Mouse (Mus musculus): ENCODE results near the gene Gm28035. TPM values are rescaled to one million over a fixed set of nuclear protein-coding genes. Genes with fewer than 3 reads are reported as not detected.
A peak's percentile ranks its signal among the peaks of the same experiment; 100 is the strongest.

The Gm28035 gene
- polyA plus RNA-seq (2012; rRNA removed), result 8.5 and 8.6 TPM in 2 replicates

GRCm38 (mm10) chr2:30240267-30240666 lies at the start of gene Gm28035:
Gene Gm28035 (plus strand): TSS chr2:30240567.
- TF ChIP-seq POLR2A (IDR thresholded peaks at IDR 0.05; ENCODE audit: borderline replicate concordance, insufficient read depth, low read length) (no peak), CTCF (IDR thresholded peaks at IDR 0.05; ENCODE audit: borderline replicate concordance, insufficient read depth, low read depth, low read length) (no peak)
- Histone ChIP-seq H3K4me3 (replicated peaks; ENCODE audit: insufficient read depth, low read depth, low read length) (peak within 1 kb of the TSS; percentile 32), H3K27ac (ENCODE audit: insufficient read depth, low read length) (peak within 1 kb of the TSS; percentile 55; the same call in 1 of the 2 replicates), H3K4me1 (ENCODE audit: control insufficient read depth, insufficient read depth, low read length) (peaks cover 50% of the 10 kb centered on the region), H3K27me3 (ENCODE audit: control insufficient read depth, insufficient read depth, low read length) (no peaks in the 10 kb centered on the region)
- WGBS, result 87% methylated on average over 2 of the region's 2 CpGs
- no peak for DNase-seq

GRCm38 (mm10) chr2:30191790-30192580 lies 48.4 kb upstream of the Gm28035 start:
- H3K27me3 ChIP-seq (ENCODE audit: control insufficient read depth, insufficient read depth, low read length), result no peaks in the 10 kb centered on the region
- H3K27ac ChIP-seq (ENCODE audit: insufficient read depth, low read length), result no peak overlapping the region
- no peak for DNase-seq
- H3K4me1 ChIP-seq (ENCODE audit: control insufficient read depth, insufficient read depth, low read length), result no peaks in the 10 kb centered on the region
- WGBS, result 79% methylated on average over 12 of the region's 12 CpGs
- H3K4me3 ChIP-seq (replicated peaks; ENCODE audit: insufficient read depth, low read depth, low read length), result no peak overlapping the region
- TF ChIP-seq POLR2A (IDR thresholded peaks at IDR 0.05; ENCODE audit: borderline replicate concordance, insufficient read depth, low read length) (no peak), CTCF (IDR thresholded peaks at IDR 0.05; ENCODE audit: borderline replicate concordance, insufficient read depth, low read depth, low read length) (no peak)

GRCm38 (mm10) chr2:30194656-30195055 lies 45.7 kb upstream of the Gm28035 start:
- Histone ChIP-seq H3K27me3 (ENCODE audit: control insufficient read depth, insufficient read depth, low read length) (no peaks in the 10 kb centered on the region), H3K4me1 (ENCODE audit: control insufficient read depth, insufficient read depth, low read length) (no peaks in the 10 kb centered on the region), H3K4me3 (replicated peaks; ENCODE audit: insufficient read depth, low read depth, low read length) (no peak overlapping the region), H3K27ac (ENCODE audit: insufficient read depth, low read length) (no peak overlapping the region)
- TF ChIP-seq POLR2A (IDR thresholded peaks at IDR 0.05; ENCODE audit: borderline replicate concordance, insufficient read depth, low read length), result no peak
- no peak for TF ChIP-seq CTCF (IDR thresholded peaks at IDR 0.05; ENCODE audit: borderline replicate concordance, insufficient read depth, low read depth, low read length)
- no peak for DNase-seq
- WGBS, result 53% methylated on average over 3 of the region's 3 CpGs

- TF ChIP-seq CTCF (IDR thresholded peaks at IDR 0.05; ENCODE audit: borderline replicate concordance, insufficient read depth, low read depth, low read length), result no peak
- TF ChIP-seq POLR2A (IDR thresholded peaks at IDR 0.05; ENCODE audit: borderline replicate concordance, insufficient read depth, low read length), result no peak
- WGBS, result 53% methylated on average over 4 of the region's 4 CpGs
- H3K27ac ChIP-seq (ENCODE audit: insufficient read depth, low read length), result no peak overlapping the region
- H3K27me3 ChIP-seq (ENCODE audit: control insufficient read depth, insufficient read depth, low read length), result no peaks in the 10 kb centered on the region
- H3K4me1 ChIP-seq (ENCODE audit: control insufficient read depth, insufficient read depth, low read length), result no peaks in the 10 kb centered on the region
- H3K4me3 ChIP-seq (replicated peaks; ENCODE audit: insufficient read depth, low read depth, low read length), result no peak overlapping the region
- no peak for DNase-seq
Measured at GRCm38 (mm10) chr2:30198021-30198420, 42.3 kb upstream of the Gm28035 start.

- TF ChIP-seq CTCF (IDR thresholded peaks at IDR 0.05; ENCODE audit: borderline replicate concordance, insufficient read depth, low read depth, low read length), result no peak
- no peak for TF ChIP-seq POLR2A (IDR thresholded peaks at IDR 0.05; ENCODE audit: borderline replicate concordance, insufficient read depth, low read length)
- WGBS, result 87% methylated on average over 1 of the region's 1 CpGs
- Histone ChIP-seq H3K27ac (ENCODE audit: insufficient read depth, low read length) (no peak overlapping the region), H3K4me1 (ENCODE audit: control insufficient read depth, insufficient read depth, low read length) (peaks cover 5% of the 10 kb centered on the region; the same call in 1 of the 2 replicates), H3K27me3 (ENCODE audit: control insufficient read depth, insufficient read depth, low read length) (no peaks in the 10 kb centered on the region), H3K4me3 (replicated peaks; ENCODE audit: insufficient read depth, low read depth, low read length) (no peak overlapping the region)
- no peak for DNase-seq
Measured at GRCm38 (mm10) chr2:30199984-30200383, 40.4 kb upstream of the Gm28035 start.

- H3K4me3 ChIP-seq (replicated peaks; ENCODE audit: insufficient read depth, low read depth, low read length), result no peak overlapping the region
- H3K27me3 ChIP-seq (ENCODE audit: control insufficient read depth, insufficient read depth, low read length), result no peaks in the 10 kb centered on the region
- no peak for DNase-seq
- H3K27ac ChIP-seq (ENCODE audit: insufficient read depth, low read length), result no peak overlapping the region
- TF ChIP-seq CTCF (IDR thresholded peaks at IDR 0.05; ENCODE audit: borderline replicate concordance, insufficient read depth, low read depth, low read length), result no peak
- no peak for TF ChIP-seq POLR2A (IDR thresholded peaks at IDR 0.05; ENCODE audit: borderline replicate concordance, insufficient read depth, low read length)
- H3K4me1 ChIP-seq (ENCODE audit: control insufficient read depth, insufficient read depth, low read length), result peaks cover 5% of the 10 kb centered on the region; the same call in 1 of the 2 replicates
- 88% methylated on average over 5 of the region's 5 CpGs for WGBS
Measured at GRCm38 (mm10) chr2:30200388-30200925, 39.9 kb upstream of the Gm28035 start.

GRCm38 (mm10) chr2:30203439-30203838 lies 36.9 kb upstream of the Gm28035 start:
- WGBS, result 65% methylated on average over 7 of the region's 7 CpGs
- no peak for TF ChIP-seq POLR2A (IDR thresholded peaks at IDR 0.05; ENCODE audit: borderline replicate concordance, insufficient read depth, low read length)
- TF ChIP-seq CTCF (IDR thresholded peaks at IDR 0.05; ENCODE audit: borderline replicate concordance, insufficient read depth, low read depth, low read length), result peak; percentile 40; the same call in 1 of the 2 replicates

GRCm38 (mm10) chr2:30205255-30205628 lies 35.1 kb upstream of the Gm28035 start:
- no peak for DNase-seq
- peaks cover 11% of the 10 kb centered on the region for H3K4me1 ChIP-seq (ENCODE audit: control insufficient read depth, insufficient read depth, low read length)
- under 1% methylated on average over 13 of the region's 13 CpGs for WGBS
- no peaks in the 10 kb centered on the region for H3K27me3 ChIP-seq (ENCODE audit: control insufficient read depth, insufficient read depth, low read length)
- H3K4me3 ChIP-seq (replicated peaks; ENCODE audit: insufficient read depth, low read depth, low read length), result peak overlapping the region; percentile 77
- H3K27ac ChIP-seq (ENCODE audit: insufficient read depth, low read length), result peak overlapping the region; percentile 18; the same call in 1 of the 2 replicates
- TF ChIP-seq POLR2A (IDR thresholded peaks at IDR 0.05; ENCODE audit: borderline replicate concordance, insufficient read depth, low read length) (no peak), CTCF (IDR thresholded peaks at IDR 0.05; ENCODE audit: borderline replicate concordance, insufficient read depth, low read depth, low read length) (no peak)

More at GRCm38 (mm10) chr2:30203439-30203838, 36.9 kb upstream of the Gm28035 start:
- Histone ChIP-seq H3K27me3 (ENCODE audit: control insufficient read depth, insufficient read depth, low read length) (no peaks in the 10 kb centered on the region), H3K4me3 (replicated peaks; ENCODE audit: insufficient read depth, low read depth, low read length) (no peak overlapping the region), H3K4me1 (ENCODE audit: control insufficient read depth, insufficient read depth, low read length) (peaks cover 11% of the 10 kb centered on the region), H3K27ac (ENCODE audit: insufficient read depth, low read length) (no peak overlapping the region)
- DNase-seq, result peak in 1 of 2 experiments; percentile 25
